Mouse (Mus musculus): ENCODE measurements around the gene Prss44.
A peak's percentile ranks its signal among the peaks of the same experiment; 100 is the strongest.

Gene Prss44

GRCm38 (mm10) chr9:110834411-110834810 lies 20.6 kb downstream of the Prss44 start, which contains the start of gene Prss45:
Gene Prss45 (plus strand): TSS chr9:110834588.
- DNase-seq = peak; percentile 89

- DNase-seq = peak; percentile 91
Measured at GRCm38 (mm10) chr9:110834961-110835360, 21.2 kb downstream of the Prss44 start.

DNA sequence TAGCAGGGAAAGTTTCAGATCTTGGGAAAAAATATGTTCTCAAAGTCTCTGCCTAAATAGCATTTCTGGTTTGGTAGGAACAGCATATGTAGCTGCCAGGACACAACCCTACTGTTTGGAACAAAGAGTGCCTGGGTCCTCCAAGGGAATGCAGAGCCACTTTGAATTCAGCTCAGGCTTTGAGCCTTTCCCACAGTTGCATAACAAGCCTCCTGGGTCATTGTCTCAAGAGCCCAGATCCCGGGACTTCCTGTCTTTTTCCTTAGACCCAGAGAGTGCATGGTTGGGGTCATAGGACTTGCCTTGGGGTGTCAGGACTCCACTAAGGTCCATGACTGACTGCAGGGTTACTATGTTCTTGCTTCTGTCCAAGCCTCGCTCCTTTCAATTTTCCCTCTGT lies 22.3 kb downstream of the Prss44 start:
- DNase-seq = peak; percentile 97

GRCm38 (mm10) chr9:110840905-110841304 lies 27.1 kb downstream of the Prss44 start:
- peak; percentile 90 for DNase-seq

- DNase-seq = no peak
Measured at GRCm38 (mm10) chr9:110841438-110841837, 27.6 kb downstream of the Prss44 start.

GRCm38 (mm10) chr9:110844206-110844605 lies 30.4 kb downstream of the Prss44 start, which contains the start of gene Prss46:
Gene Prss46 (plus strand): TSS chr9:110844506.
- no peak for DNase-seq

- DNase-seq = no peak
Measured at GRCm38 (mm10) chr9:110849162-110849561, 35.4 kb downstream of the Prss44 start.

DNA sequence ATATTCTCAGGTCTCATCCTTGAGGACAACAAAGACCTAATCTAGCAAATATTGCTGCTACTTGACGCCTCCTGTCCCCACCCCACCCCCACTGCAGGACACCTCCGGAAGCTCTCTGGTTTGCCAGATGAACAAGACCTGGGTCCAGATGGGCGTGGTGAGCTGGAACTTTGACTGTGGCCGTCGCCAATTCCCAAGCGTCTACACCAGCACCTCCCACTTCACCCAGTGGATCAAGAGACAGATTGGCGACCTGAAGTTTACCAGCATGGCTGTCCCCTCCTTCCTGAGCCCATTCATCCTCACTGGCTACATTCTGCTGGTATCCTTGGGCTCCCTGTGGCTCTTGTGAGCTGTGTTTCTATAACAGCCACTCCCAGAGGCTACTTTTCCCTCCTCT lies 42.1 kb downstream of the Prss44 start:
- peak; percentile 87 for DNase-seq

DNA sequence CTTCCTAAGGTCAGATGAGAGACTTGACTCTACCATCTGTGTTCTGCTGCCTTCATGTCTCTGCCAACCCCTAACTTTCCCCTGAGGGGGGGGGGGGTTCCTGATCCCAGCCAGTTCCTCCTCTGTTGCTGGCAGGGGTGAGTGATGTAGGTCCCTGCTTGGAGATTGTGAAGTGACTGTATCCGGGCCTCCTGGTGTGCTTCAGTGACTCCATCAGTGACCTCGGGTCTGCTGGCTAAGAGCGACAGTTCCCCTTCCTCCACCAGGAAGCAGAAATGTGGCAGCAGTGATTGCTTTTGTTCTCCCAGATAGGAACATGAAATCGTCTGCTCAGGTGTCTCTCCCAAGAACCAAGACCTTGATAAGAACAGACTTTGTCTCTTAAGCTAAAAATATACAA lies 43.1 kb downstream of the Prss44 start:
- peak; percentile 92 for DNase-seq

- peak; percentile 86 for DNase-seq
Measured at GRCm38 (mm10) chr9:110857781-110858472, 44.1 kb downstream of the Prss44 start, which contains the start of gene Prss50. Gene Prss50 (plus strand): TSS chr9:110857967.

- DNase-seq = peak; percentile 81
Measured at GRCm38 (mm10) chr9:110858523-110858922, 44.7 kb downstream of the Prss44 start.

DNA sequence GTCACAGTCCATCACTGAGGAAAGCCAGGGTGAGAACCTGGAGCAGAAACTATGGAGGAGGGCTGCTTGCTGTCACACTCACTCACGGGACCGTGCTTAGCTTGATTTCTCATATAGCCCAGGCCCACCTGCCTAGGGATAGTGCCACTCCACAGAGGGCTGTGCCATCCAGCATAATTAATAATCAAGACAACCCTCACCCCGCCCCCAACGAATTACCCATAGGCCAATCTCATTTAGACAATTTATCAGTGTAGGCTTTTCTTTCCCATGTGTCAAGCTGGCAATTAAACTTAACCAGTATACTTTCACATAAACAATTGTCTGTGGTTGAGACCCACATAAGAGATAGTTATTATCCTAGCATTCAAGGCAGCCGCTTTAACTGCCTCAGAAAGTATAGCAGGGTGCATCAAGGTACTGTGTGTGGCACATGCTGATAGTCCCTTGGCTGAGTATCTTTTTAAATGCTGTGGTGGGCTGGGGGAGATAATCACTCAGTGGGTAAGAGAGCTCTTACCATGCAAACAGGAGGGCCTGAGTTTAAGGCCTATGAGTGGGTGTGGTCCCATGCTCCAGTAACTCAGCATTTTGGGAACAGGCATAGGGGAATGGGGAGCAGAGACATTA lies 45.3 kb downstream of the Prss44 start:
- no peak for DNase-seq

GRCm38 (mm10) chr9:110871030-110871429 lies 57.2 kb downstream of the Prss44 start:
- DNase-seq = no peak
